Mouse (Mus musculus): ENCODE measurements around the gene Mrpl51.
A peak's percentile ranks its signal among the peaks of the same experiment; 100 is the strongest.

Gene Mrpl51

GRCm38 (mm10) chr6:125192016-125192714 lies 564 bp downstream of the Mrpl51 start:
- peak; percentile 95 for DNase-seq (ENCODE audit: low spot score)

DNA sequence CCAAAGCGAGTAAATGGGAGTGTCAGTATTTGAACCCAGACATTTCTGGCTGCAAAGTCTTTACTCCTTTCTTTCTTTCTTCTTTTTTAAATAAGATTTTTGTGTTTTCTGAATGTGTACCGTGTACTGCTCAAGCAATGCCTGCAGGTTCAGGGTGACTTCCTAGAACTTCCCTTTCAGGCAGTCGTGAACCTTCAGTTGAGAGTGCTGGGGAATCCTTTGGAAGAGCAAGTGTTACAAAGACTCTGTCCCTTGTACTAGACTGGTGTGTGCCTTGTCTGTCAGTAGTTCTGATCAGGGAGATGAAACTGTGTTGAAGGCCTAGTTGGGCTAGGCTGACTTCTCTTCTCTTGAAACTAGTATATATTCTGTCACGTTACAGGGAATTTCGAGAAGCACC lies 1.2 kb downstream of the Mrpl51 start:
- no peak for DNase-seq (ENCODE audit: low spot score)

- DNase-seq (ENCODE audit: low spot score): no peak
Measured at GRCm38 (mm10) chr6:125193390-125193789, 1.8 kb downstream of the Mrpl51 start.

DNA sequence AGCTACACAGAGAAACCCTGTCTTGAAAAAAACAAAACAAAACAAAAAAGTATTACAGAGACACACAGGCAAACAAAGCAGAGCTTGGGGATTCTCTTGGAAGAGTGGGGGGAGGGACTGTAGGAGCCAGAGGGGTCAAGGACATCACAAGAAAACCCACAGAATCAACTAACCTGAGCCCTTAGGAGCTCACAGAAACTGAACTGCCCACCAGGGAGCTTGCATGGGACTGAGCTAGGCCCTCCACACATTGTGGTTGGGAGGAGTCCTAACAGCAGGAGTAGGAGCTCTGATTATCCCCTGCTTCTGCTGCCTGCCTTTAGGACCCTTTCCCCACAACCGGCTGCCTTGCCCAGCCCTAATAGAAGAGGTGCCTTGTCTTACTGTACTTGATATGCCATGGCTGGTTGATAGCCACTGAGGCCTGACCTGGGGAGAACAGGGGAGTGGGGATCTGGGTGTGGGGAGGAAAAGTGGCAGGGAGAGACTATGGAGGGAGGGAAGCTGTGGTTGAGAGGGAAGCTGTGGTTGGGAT lies 4.0 kb downstream of the Mrpl51 start:
- no peak for DNase-seq (ENCODE audit: low spot score)

GRCm38 (mm10) chr6:125196301-125196700 lies 4.7 kb downstream of the Mrpl51 start:
- no peak for DNase-seq (ENCODE audit: low spot score)

- DNase-seq (ENCODE audit: low spot score): no peak
Measured at GRCm38 (mm10) chr6:125197166-125197565, 5.6 kb downstream of the Mrpl51 start.

- no peak for DNase-seq (ENCODE audit: low spot score)
Measured at GRCm38 (mm10) chr6:125210436-125210835, 18.8 kb downstream of the Mrpl51 start.

DNA sequence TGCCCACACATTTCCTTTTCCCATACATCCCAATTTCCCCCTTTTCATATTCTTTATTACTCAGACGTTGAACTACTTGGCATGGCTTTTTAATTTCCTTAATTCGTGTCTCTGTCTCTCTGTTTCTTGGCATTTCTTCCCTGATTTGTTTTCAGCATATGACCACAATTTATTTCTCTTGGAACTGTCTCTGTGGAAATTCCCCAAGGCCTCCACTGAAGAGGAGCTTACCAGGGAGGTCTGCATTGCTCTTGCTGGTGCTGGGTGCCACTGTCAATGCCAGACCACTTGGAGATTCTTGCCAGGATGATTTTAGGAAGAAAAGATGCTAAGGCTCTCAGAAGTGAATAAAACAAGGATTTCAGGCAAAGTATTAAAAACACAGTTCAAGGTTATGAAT lies 21.0 kb downstream of the Mrpl51 start:
- no peak for DNase-seq (ENCODE audit: low spot score)

DNA sequence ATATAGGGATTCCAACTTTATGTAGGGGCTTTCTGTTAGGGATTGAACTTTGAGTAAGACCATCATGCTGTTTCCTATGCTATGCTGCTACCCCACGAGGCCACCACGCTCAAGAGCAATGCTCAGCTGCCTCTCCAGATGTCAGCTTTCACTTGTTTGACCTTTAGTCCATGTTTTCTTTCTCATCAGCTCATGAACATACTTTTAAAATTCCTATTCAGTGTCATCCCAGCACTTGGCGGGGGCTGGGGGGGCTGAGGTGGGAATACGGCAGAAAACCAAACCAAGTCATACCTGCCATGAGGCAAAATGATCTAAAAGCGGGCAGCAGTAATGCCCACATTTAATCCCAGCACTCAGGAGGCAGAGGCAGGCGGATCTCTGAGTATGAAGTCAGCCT lies 21.5 kb downstream of the Mrpl51 start:
- DNase-seq (ENCODE audit: low spot score): no peak

DNA sequence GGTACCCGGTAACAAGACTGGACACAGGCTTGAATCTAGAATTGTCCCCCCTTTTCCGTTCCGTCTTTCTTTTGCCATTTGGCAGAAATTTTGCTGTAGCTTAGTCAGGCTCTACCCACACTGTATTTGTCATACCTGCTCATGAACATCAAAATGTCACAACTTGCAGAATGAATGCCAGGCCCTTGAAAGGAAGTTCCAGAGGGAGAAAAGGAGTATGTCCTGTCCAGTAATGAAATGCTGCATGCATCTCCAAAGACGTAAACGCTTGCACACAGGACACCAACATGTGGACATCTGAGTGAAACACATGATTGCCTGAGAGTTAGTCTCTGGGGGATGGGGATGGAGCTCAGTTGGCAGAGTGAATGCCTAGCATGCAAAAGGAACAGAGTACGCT lies 22.1 kb downstream of the Mrpl51 start:
- DNase-seq (ENCODE audit: low spot score): no peak

DNA sequence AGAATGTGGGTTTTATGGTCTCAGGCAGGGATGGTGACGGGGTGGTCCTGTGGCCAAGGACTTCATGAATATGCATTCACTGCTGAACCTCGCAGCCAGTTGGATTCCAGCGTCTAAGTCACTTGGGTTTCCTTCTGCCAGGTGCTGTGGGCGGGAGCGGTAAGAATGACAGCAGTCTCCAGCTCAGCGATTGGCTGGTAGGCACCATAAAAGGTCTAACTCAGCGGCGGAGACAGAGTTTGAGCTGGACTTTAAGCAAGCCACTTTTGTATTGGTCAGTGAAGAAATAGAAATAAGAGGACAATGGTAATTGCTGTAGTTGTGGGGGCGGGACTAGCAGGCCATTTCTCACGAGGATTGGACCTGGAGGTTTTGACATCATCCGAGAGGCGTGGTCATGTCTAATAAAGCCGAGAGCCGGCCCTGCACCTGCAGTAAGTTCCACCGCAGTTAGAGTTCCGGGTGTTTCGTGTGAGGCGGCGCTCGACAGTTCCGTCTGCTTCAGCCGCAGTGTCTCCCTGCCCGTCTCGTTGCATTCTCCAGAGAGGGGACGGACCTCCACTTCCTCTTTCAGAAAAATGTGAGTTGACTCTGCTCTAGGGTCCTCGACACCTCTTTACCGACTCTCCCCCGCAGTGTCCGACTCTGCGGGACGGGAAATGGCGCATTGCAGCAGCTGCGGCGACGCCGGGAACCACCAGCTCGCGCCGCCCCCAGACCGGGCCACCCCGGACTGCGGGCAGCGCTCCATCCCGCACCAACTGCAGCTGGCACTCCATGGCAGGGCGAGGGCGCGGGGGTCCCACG lies 23.8 kb downstream of the Mrpl51 start, which contains the start of gene Vamp1:
Vamp1 (plus strand) TSS at position 404 of the 807 bp plus-strand sequence.
- peak; percentile 93 for DNase-seq (ENCODE audit: low spot score)

- DNase-seq (ENCODE audit: low spot score): no peak
Measured at GRCm38 (mm10) chr6:125216898-125217297, 25.3 kb downstream of the Mrpl51 start.

DNA sequence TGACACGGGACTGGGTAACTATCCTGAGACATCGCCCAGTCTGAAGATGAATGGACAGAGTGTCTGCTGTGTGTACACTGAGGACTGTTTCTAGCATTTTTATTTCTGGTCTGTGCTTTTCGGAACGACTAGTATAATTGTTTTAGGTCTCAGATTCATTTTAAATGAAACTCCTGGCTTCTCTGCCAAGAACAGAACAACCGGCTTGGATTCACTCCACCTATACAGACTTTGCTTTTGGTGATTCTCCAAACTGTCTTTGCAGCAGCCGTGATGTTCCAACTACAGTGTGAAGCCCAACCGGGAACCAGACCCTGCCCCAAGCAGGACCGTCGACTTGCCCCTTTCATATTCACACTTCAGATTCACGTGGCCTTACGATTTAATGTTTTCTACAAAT lies 26.3 kb downstream of the Mrpl51 start:
- no peak for DNase-seq (ENCODE audit: low spot score)

- peak; percentile 73 for DNase-seq (ENCODE audit: low spot score)
Measured at GRCm38 (mm10) chr6:125218963-125219362, 27.4 kb downstream of the Mrpl51 start.

GRCm38 (mm10) chr6:125221115-125221745 lies 29.6 kb downstream of the Mrpl51 start:
- no peak for DNase-seq (ENCODE audit: low spot score)

GRCm38 (mm10) chr6:125222146-125222545 lies 30.5 kb downstream of the Mrpl51 start:
- no peak for DNase-seq (ENCODE audit: low spot score)

DNA sequence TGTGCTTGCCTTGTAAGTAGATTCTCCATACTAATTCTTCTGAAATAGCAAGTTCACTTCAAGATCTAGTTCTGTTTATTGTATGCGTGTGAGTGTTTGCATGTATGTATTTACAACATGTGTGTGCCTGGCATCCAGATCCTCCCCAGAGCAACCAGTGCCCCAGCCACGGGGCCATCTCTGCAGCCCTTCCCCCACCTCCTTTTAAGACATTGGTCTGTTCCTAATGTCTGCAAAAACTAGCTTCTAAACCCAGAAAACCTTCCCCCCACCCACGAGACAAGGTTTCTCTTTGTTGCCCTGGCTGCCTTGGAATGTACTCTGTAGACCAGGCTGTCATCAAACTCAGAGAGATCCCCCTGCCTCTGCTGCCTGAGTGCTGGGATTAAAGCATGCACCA lies 31.0 kb downstream of the Mrpl51 start:
- no peak for DNase-seq (ENCODE audit: low spot score)

GRCm38 (mm10) chr6:125225518-125226115 lies 34.0 kb downstream of the Mrpl51 start:
- DNase-seq (ENCODE audit: low spot score): no peak

DNA sequence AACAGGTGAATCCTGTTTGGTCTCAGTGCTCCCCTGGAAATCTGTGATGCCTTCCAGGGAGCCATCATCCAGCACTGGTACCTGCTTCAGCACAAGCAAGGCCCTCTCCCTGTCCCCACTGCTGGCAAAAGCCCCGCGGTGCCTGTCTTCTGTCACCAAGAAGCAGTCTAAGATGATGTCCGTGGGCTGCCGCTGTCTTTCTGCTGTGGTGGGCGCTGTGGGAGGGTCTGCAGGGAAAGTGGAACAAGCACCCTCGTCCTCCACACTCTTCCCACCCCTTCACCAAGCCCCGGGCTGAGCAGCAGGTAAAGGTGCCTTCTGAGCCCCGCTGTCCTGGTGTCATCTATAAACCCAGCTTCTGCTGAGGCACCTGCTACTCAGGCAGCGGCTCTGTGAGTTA lies 39.0 kb downstream of the Mrpl51 start:
- no peak for DNase-seq (ENCODE audit: low spot score)

GRCm38 (mm10) chr6:125231117-125232044 lies 39.8 kb downstream of the Mrpl51 start, which contains the start of gene Tapbpl:
Gene Tapbpl, minus strand, starts transcription at chr6:125231860.
- peak; percentile 78 for DNase-seq (ENCODE audit: low spot score)

- no peak for DNase-seq (ENCODE audit: low spot score)
Measured at GRCm38 (mm10) chr6:125232045-125232437, 40.4 kb downstream of the Mrpl51 start.
